Mouse (Mus musculus) forelimb bud, embryonic 11.5 days (tissue): ENCODE measurements around the gene Sema6c.
"Not testable (repeated sequence)": the region's sequence is repeated elsewhere in the genome, so short reads cannot be mapped to it uniquely, and the experiment has no call there.

Experiments
- DNase-seq: peaks from one replicate; pipeline ENCODE4 v3.0.0-alpha.2; 2012; ENCODE audit warnings: low read depth, low spot score

Sema6c gene

GRCm38 (mm10) chr3:95184796-95185577, 24.7 kb downstream of the Sema6c start:
- DNase-seq, result no peak

- no peak for DNase-seq
Measured at GRCm38 (mm10) chr3:95186100-95186499, 25.8 kb downstream of the Sema6c start.

GRCm38 (mm10) chr3:95186888-95187287, 26.6 kb downstream of the Sema6c start:
- no peak for DNase-seq

- no peak for DNase-seq
Measured at GRCm38 (mm10) chr3:95194721-95195135, 34.5 kb downstream of the Sema6c start.

- DNase-seq, result no peak
Measured at GRCm38 (mm10) chr3:95195772-95196171, 35.5 kb downstream of the Sema6c start.

- no peak for DNase-seq
Measured at GRCm38 (mm10) chr3:95199101-95199500, 38.8 kb downstream of the Sema6c start.

- DNase-seq, result no peak
Measured at GRCm38 (mm10) chr3:95200132-95200531, 39.9 kb downstream of the Sema6c start.

- DNase-seq, result no peak
Measured at GRCm38 (mm10) chr3:95200562-95200961, 40.3 kb downstream of the Sema6c start.

- DNase-seq, result no peak
Measured at GRCm38 (mm10) chr3:95203880-95204279, 43.6 kb downstream of the Sema6c start.

- no peak for DNase-seq
Measured at GRCm38 (mm10) chr3:95208286-95208685, 48.0 kb downstream of the Sema6c start.

- no peak for DNase-seq
Measured at GRCm38 (mm10) chr3:95210585-95210984, 50.3 kb downstream of the Sema6c start.

GRCm38 (mm10) chr3:95212889-95213608, 52.8 kb downstream of the Sema6c start:
- not testable (repeated sequence) for DNase-seq

- no peak for DNase-seq
Measured at GRCm38 (mm10) chr3:95213609-95213975, 53.3 kb downstream of the Sema6c start.

- DNase-seq, result no peak
Measured at GRCm38 (mm10) chr3:95216655-95217254, 56.5 kb downstream of the Sema6c start.

GRCm38 (mm10) chr3:95217255-95218134, 57.2 kb downstream of the Sema6c start, which contains the start of gene Gabpb2:
Gene Gabpb2 (minus strand): TSS chr3:95217916.
- DNase-seq, result peak; percentile 96

- DNase-seq, result no peak
Measured at GRCm38 (mm10) chr3:95218466-95219137, 58.3 kb downstream of the Sema6c start.

- no peak for DNase-seq
Measured at GRCm38 (mm10) chr3:95223041-95223440, 62.8 kb downstream of the Sema6c start.
